Mouse (Mus musculus): Measurements from ENCODE around the gene Cysltr2. TPM values are rescaled to one million over a fixed set of nuclear protein-coding genes. Genes with fewer than 3 reads are reported as not detected.

The Cysltr2 gene
- total RNA-seq (2021) = not detected
- long read RNA-seq, experiment 1 = 0 reads
- long read RNA-seq, experiment 2 = 0 reads

DNA sequence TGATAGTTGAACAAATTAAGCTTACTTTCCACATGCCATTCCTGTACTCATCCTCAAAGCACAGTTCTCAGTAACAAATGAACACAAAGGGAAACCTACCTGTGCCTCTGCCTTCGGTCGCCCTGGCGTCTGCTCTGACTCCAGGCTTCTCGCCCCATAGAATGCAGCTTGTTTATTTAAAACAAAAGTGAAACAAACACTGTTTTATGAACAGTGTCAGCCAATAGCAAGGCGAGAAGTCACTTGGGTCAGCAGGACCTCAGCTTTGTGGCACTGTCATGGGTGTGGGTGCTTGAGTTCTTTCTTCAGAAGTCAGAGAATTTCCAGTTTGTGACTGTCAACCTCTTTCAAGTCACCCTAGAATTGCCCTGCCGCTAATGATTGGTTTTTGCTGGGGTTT, at the start of gene Cysltr2:
TSS of gene Cysltr2 (minus strand) at position 178 of the 400 bp plus-strand sequence.
- DNase-seq = no peak

DNA sequence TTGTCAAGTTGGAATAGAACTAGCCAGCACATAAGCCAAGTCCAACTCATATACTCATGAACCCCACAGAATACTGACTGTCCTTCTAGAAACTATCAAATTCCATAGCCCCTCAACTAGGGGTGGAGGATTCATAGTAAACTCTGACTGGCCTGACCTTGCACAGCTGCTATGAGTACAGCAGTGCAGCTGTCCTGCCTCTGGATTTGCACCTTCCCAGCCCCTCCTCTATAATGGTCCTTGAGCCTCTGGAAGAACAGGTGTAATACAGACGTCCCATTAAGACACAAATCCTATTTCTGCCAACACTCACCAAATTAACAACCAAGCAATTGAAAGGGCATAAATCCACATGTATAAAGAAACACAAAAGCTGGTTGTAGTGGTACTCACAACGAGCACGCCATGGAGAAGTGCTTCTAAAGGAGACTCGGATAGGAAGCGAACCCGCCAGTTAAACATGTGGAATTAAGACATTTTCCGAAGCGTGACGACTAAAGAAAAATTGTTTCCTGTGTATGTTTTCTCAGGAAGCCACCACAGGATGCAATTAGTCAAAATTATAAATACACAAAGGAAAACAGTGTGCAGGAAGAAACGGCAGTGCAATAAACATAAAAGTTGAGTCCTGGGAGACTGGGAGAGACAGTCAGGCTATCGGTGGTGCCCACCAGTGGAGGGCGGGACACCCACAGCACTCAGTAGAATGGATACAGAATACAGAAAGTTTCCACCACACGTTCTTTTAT, 46.1 kb upstream of the Cysltr2 start:
- no peak for DNase-seq

DNA sequence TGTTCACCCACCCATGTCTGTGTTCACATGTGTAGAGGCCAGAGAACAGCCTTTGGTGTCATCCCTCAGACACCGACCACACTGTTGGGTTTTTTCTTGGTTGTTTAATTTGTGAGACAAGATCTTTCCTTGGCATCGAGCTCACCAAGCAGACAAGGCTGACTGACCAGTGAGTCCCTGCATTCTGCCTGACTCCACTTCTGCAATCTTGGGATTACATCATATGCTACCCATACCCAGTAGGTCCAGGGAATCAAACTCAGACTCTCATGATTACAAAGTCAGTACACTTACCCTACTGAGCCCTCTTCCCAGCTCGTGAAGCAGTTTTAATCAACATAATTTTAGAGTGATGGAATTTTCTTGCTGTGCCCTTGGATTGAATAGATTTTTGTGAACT, 44.0 kb upstream of the Cysltr2 start:
- no peak for DNase-seq

DNA sequence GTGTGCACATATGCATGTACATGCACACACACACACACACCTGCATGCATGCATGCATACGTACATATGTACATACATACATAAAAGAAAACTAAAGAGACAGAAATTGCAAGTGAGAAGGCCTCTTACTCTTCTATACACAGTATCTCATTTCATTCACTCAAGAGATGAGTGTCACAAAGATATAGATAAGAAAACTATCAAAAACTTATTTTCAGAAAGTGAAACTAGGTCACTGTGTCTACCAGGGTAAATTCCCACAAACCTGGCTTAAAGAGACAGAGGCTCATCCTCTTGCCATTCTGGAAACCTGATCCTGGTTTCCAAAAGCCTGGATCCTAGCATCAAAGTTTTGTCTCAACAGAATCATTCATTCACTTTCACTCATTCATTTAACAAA, 39.3 kb upstream of the Cysltr2 start:
- DNase-seq = no peak

DNA sequence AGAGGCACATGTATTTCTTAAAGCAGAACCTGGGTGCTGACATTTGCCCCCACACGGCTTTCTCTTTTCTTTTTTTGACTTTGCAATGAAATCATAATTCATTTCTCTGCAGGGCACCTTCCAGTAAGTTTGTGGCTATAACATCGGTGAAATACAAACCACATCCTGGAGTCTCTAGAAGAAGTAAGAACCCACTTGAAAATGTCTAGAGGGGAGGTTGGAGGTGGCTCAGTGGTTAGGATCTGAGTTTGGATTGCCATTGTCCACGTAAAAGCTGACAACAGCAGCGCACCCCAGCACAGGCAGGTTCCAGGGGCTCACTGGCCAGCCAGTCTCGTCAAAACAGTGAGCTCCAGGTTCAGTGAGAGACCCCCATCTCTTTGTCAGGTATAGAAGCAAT, 38.8 kb upstream of the Cysltr2 start:
- DNase-seq = no peak

DNA sequence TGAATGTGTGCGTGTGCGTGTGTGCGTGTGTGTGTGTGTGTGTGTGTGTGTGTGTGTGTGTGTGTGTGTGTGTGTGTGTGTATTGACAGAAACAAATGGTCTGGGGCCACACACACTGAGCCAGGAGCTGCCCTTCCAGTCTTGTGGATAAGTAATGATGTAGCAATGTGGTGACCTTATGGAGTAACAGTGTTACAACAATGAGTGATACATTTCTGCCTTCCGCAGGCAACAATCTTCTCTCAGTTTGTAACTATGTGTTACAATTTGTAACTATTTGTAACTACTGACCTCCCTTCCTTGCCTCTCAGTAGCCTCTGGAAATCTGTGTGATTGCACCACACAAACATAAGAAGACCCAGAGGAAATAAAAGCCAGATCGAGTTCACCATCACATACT, 38.3 kb upstream of the Cysltr2 start:
- DNase-seq = no peak

DNA sequence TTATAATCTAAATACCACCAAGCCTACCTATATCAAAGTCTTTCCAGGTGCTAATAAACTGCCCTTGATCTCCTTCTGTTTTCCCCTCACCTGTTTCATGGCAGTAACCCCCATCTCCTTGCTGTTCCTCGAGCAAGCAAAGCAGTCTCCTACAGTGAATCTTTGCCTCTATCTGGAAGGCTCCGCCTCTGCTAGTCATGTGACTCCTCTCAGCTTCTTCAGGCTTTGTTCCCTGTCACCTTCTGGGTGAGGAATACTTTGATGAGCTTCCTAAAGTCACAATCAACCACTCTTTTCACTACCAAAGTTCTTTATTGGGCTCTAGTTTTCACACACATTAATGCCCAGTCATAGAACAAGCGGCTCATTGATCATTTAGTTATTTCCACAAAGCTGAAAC, 37.5 kb upstream of the Cysltr2 start:
- DNase-seq = no peak

DNA sequence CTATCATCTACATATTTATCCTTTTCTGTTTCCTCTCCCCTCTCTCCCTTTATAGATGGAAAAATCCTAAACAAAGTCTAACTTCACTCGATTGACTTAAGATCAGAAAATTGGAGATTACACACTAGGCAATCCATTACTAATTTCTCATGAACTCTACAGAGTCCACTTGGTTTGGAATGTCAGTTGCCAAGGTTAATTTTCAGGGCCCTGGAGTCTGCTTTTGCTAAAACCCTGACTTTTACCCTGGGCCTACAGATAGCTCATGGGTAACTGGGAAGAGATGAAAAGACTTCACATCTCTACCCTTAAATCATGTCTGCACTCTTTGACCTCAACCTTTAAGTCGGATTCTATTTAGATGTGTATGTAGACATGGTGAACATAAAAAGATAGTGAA, 34.6 kb upstream of the Cysltr2 start:
- DNase-seq = no peak

DNA sequence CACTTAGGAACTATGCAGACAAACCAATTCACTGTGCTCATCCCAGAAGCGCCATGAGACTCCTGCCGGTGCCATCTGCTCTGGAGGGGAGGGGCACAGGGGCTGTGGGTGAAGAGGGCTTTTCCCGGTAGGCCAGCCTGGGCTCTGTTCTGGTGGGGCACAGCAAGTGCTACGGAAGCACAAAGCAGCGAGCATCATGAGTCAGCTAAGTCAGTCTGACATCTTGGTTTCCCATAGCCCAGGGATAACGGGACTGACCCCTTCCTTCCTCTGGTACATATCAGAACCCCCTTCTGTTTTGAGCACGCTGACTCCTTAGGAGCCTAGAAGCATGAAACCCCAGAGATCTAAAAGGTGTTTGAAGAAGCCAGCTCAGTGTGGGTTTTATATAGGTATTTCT, 15.5 kb upstream of the Cysltr2 start:
- DNase-seq = no peak

DNA sequence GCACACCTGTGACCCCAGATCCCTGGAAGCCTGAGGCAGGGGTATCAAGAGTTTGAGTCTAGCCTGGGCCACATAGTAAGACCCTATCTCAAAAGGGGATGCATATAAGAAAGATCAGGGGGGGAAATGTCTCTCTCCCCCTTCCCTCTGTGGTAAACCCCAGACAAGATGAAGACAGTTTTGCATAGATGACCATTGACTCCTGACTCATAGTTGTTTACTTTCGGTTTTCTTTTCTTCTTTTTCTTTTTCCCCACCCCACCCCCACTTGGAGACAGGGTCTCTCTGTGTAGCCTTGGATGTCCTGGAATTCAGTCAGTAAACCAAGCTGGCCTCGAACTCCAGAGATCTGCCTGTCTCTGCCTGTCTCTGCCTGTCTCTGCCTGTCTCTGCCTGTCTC, 9.8 kb upstream of the Cysltr2 start:
- no peak for DNase-seq

DNA sequence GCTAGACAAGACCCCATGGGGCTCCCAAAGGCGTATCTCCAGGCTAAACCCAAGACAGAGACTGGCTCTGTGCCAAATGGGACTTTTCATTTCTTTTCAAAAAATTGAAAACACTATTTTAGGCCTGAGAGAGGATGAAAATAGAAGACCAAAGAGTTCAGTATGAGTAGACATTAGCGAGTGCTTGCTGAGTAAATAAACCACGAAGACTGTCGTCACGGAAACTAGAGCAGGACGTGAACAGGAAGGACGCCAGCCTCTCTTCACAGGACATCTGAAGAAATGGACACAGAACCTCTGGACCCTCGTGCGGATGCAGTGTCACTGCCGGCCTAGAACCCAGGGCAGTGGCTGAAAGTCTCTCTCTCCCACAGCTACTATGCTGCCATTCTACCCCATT, 8.8 kb upstream of the Cysltr2 start:
- DNase-seq = peak; percentile 7

DNA sequence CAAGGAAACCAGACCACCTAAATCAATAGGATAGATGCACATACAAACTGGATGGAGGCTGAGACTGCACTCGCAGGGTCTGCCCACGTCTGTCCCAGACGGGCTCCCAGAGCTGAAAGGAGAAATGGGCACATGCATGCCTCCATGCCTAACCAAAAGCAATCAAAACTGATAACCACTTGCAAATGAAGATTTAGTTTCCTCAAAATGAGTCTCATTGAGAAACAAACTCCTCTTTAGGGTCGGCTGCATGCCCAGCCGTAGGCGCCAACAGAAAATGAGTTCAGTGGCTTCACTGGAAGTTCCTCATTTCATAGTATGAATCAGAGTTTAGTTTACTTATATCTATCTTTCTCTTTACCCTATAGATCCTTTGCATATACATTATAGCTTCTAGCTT, 7.9 kb upstream of the Cysltr2 start:
- DNase-seq = no peak

DNA sequence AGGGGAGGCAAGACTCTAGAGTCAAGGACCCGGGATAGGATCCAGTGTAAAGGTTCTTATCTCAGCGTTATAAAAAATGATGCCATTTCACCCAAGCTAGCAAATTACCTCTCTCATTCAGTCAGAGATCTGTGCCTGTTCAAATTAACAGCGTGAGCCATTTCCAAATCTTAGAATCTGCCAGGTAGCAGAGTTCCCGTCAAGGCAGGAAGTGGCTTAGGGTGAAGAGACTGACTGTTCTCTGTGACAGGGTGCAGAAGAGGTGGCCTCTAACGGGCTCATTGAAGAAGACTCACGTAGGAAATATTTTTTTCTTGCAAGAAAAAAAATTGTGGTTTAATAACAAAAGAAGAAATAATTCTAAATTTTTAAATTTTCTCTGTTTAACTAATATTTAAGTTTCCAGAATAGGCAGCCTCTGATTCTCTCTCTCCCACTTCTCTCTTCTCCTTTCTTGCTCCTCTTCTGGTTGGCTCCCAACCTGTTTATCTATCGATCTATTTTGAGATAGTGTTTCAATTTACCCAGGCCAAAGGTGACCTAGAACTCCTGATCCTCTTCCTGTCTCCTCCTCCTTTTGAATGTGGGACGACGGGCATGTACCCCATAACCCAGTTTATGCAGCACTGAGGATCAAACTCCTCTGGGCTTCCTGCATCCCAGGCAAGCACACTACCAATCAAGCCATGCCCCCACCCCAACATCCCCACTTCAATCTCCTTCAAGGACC, 3.5 kb downstream of the Cysltr2 start:
- no peak for DNase-seq

DNA sequence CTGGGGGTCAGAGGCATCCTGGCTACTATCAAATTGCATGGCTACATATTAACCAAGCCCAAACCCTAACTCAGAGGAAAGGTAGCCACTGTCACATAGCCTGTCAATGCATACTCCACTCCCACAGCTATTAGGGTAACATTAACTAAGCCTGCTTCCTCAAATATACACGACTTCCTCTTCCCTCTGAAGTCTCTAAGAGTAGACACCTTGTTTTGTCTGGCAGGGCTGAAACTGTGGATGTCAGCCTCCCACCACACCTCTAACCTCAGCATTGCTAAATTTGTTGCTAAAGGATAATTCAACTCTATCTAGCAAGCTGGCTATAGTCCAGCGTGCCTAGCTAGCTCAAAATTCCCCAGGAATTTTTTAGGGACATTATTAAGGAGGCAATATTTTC, 7.2 kb downstream of the Cysltr2 start:
- DNase-seq = no peak

DNA sequence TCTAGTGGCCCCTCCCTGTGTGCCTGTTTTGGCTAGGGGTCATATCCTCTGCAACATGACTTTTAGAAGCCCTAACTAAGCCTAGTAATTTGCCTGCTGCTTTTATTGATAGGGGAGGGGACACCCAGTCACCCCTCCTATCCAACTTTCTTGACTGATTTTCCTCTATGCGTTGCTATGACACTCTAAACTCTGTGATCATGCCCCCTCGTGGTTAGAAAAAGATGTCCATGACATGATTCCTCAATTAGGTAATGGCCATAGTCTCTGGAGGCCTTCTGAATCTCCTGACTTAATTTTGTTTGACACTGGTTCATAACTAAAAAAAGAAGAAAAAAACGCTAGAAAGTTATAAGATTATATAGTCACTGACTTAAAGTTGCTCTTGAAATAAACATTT, 15.6 kb downstream of the Cysltr2 start:
- DNase-seq = no peak

DNA sequence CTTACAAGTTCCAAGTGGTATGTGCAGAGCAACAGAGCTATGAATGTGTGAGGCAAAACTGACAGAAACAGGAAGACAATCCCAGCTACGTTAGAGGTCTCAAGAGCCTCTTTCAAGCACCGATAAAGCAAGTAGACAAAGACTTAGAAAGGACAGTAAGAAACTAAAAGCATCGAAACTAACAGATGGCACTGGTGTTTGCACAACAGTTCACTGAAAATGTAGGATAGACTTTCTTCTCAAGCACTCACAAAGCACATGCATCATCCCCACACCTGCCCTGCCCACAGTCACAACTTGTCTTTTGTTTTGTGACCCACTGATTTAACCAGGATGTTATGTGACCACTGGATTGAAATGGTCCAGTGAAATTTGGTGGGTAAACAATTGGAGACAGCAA, 17.7 kb downstream of the Cysltr2 start:
- DNase-seq = no peak

DNA sequence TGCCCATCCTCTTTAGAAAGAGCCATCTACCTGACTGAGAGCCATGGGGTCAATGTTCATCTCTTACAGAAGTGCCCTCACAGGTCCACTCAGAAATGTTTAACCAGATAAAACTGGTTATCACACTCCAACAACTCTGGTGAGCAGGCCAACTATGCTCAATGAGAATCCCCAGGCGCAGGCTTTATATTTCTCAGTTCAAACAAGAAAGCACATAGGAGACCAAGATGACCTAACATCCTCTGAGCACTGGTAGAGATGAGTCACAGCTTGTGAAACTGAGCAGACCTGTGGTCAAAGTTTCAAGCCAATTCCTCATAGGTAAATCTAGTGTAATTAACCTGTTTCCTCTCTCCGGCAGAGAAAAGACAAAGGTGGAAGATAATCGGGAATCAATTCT, 31.6 kb downstream of the Cysltr2 start:
- DNase-seq = no peak

DNA sequence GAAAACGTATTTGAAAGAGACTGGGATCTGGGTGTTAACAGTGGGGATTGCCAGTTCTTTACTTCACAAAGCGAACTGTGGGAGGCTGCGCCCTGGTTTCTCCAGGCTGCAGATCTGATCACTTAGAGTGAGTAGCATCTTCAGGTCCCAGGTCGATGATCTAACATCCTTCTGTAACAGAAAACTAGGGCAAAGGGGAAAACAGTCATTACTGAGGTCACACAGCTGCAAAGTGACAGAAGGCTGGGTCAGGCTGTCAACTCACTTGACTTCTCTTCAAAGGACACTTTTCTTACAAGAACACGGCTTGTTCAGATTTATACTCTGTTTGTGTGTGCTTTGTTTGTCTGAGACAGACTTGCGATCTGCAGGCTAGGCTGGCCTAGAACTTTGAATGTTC, 33.5 kb downstream of the Cysltr2 start:
- no peak for DNase-seq

DNA sequence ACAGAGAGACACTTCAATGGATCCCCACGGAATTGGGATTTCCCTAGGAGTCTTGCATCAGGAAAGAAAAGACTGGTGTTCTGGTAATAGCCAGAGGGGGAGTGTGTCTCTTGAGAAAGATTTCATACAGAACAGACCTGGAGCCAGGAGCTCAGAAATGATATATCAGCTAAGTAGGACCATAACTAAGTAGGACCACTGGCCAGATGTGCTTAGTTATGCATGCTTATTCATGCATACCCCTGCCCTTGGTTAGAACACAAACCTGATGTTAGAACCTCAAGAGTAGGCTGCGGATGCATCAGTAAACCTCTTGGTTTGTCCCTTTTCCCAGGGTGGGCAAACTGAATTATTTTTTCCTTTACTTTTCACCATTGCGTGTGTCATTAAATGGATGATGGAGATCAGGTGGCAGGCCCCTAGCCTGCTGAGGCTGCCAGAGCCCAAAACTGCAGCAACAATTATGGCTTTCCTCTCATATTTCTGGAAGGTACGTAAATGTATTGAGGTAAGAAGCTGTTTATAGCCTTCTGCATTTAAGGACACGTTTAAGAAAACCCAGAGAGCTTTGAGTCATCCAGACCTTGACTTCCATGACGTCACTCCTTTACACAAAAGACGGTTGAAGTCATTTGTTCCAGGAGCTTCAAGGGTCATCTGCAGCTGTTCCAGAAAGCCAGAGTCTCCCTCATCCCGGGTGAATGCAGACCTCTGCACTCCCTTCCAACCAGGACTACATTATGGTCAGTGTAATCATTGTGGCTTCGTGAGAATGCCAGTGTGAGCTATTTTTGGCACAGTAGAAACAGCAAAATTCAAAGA, 35.0 kb downstream of the Cysltr2 start:
- no peak for DNase-seq

DNA sequence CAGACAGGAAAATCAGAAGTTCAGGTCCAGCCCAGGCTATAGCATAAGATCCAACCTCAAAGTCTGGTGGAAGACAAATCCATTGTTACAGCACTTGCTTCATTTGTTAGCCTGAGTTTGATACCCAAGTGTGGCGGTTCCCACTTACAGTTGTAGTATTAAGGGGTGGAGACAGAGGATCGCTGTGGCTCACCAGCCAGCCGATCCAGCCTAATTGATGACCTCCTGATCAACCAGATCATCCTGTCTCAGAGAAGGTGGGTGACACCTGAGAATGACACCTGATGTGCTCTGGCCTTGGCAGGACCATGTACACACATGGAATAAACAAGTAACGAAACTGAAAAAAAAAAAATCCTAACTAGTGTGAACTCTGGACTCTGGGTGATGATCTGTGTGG, 47.1 kb downstream of the Cysltr2 start:
- DNase-seq = no peak

DNA sequence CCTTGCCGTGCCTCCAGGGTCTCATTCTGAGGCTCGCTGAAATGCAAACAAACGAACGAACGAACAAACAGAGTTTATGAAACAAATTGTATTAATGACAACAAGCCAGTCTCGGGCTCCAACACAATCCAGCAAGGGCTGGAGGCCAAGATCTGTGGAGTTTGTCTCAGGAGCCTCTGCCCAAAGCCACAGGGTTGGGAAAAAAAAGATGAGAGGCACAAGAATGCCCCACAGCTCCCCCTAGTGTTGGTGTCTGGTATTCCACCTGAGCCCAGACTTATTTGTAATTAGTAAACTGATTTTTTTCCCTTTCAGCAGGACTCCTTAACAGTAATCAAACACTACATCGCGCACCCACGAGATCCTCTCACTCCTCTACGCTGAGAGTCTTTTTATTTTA, 48.6 kb downstream of the Cysltr2 start:
- DNase-seq = peak; percentile 46

DNA sequence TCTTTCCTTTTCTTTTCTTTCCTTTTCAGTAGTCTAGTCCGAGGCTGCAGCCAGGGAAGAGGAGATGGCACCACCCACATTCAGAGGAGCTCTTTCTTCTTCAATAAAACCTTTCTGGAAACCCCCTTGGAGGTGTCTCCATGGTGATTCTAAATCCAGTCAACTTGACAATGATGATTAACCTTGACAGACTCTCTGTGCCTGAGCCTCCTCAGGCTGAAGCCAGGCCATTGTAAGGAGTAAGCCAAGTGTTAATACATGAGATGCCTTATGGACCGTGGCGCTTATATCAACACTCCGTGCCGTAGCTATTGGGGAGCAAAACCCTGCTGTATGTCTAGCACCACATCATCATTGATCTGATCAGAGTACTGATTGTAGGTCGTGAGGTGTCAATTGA, 50.8 kb downstream of the Cysltr2 start:
- no peak for DNase-seq

DNA sequence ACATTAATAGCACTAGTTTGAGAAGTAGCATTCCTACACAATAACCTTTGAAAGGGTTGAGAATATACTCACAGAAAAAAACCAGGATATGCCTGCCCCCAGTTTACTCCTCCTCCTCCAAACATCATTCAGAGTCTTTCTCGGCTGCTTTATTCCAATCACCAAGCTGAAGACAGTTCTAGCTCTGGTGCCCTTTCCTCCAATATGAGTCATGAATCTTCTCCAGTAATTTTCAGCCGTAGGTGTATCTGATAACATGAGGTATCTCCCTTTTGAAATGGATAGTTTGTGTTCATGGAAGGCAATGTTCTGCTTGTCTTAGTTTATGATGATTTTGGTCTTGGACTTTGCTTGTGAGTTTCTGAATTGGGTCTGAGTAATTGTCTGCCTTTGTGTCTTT, 62.9 kb downstream of the Cysltr2 start:
- no peak for DNase-seq
